Mouse (Mus musculus): ENCODE measurements around the gene Cisd2. TPM values are rescaled to one million over a fixed set of nuclear protein-coding genes. Genes with fewer than 3 reads are reported as not detected.
A peak's percentile ranks its signal among the peaks of the same experiment; 100 is the strongest.

The Cisd2 gene
- 10 to 100 TPM; 29.1 to 33.4 (median 31.5) TPM for total RNA-seq (2022)

- no peak for DNase-seq (ENCODE audit: low spot score in 2 of 2)
Observed at GRCm38 (mm10) chr3:135423608-135424212, at the start of gene Cisd2. Gene Cisd2, minus strand, starts transcription at chr3:135423925.

- no peak for DNase-seq (ENCODE audit: low spot score in 2 of 2)
Observed at GRCm38 (mm10) chr3:135470823-135471222, 47.1 kb upstream of the Cisd2 start.

- peak; percentile 32 to 35 for DNase-seq (ENCODE audit: low spot score in 2 of 2)
Observed at GRCm38 (mm10) chr3:135469974-135470373, 46.2 kb upstream of the Cisd2 start.

DNA sequence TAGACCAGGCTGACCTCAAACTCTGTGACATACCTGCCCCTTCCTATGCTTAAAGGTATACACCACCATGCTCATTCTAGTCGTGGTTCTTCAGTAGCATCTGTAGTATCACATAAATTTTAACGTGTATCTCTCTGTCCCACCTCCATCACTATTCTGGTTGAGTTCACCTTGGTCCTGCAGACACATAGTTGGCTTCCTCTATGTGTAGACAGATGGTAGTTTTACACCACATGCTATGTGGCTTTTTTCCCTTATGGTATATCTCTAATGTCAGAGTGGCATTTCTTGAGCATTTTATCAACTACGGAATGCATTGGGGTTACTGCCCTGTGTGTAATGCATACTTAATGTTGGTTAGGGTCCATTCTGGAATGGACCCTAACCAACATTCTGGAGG lies 45.4 kb upstream of the Cisd2 start:
- DNase-seq (ENCODE audit: low spot score in 2 of 2): no peak

- DNase-seq (ENCODE audit: low spot score in 2 of 2): no peak
Observed at GRCm38 (mm10) chr3:135468402-135468801, 44.7 kb upstream of the Cisd2 start.

DNA sequence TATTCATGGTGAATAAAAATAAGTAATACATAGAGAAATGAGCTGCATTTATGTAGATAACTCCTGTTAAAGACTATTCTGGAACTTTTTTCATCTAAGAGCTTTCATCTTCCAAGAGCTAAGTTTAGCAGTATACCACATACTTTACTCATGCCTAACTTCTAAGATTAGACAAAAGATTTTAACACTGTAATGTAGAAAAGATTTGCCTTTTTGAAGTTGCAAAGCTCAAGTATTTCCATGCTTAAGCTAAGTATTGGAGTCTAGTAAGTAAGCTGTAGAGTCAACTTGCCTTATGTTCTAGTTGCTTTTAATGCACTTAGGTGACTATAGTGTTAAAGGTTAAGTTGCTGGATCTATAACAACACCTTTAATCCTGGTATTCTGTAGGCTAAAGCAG lies 35.3 kb upstream of the Cisd2 start:
- no peak for DNase-seq (ENCODE audit: low spot score in 2 of 2)

DNA sequence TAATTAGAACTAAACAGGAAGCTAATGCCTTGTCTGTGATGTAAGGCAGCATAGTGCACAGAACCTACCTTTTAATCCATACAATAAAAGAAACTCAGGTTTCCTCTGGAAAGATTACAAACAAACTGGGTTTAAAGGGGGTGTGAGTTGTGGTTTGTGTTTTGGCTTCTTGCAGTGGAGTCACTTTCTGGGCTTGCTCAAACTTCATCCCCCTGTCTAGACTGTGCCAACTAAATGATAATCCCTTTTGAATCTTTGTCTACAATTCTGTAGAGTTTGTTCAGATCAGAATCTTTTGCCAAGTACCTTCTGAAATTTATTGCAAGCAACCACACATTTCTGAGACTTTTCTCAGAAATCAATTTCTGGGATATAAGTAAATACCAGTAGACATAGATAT lies 21.2 kb upstream of the Cisd2 start:
- DNase-seq (ENCODE audit: low spot score in 2 of 2): no peak

DNA sequence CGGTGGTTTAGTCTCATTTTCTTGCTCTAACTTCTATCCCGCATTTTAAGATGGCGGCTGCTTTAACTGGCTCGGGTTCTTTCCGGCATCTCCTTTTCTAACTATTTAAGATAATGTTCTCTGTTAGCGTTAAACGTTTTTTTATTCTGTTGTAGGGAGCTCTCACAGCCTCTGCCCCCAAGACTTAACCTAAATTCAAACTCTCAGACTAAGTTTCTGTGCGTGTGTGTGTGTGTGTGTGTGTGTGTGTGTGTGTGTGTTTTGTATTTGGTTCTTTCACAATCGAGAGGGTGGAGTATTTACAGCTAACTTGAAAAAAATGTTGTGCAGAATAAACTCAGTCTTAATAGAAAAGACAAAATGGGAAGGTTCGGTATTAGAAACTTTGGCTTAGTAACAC lies 16.9 kb upstream of the Cisd2 start:
- DNase-seq (ENCODE audit: low spot score in 2 of 2): no peak

GRCm38 (mm10) chr3:135440221-135440620 lies 16.5 kb upstream of the Cisd2 start:
- no peak for DNase-seq (ENCODE audit: low spot score in 2 of 2)

- no peak for DNase-seq (ENCODE audit: low spot score in 2 of 2)
Observed at GRCm38 (mm10) chr3:135439651-135440050, 15.9 kb upstream of the Cisd2 start.

DNA sequence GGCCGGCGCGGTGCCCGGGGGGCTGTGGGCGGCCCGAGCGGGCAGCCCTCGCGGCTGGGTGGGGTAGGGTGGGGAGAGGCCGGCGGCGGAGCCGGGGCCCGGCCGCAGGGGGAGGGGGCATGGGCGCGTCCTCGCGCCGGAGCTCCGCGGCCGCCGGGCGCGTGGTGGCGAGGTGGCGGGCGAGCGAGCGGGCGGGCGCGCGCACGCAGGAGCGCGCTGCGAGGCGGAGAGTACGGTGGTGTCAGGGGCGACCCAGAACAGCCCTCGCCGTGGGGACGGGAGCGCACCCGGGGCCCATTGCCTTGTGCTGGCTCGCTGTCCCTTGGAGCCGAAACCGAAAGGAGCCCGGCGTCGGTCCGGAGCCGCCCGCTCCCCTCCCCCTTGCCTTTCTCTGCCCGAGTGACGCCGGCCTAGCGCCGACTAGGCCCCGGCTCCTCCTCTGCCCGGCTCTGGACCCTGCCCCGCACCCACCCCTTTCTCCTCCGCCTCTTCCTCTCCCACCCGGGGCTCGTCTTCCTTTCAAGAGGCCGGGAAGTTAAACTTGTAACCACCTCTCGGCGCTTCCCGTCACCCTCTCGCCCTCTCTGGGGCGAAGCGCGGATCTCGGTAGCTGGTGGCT lies 15.3 kb upstream of the Cisd2 start:
- DNase-seq (ENCODE audit: low spot score in 2 of 2): peak; percentile 64 to 74

GRCm38 (mm10) chr3:135438531-135438912 lies 14.8 kb upstream of the Cisd2 start:
- DNase-seq (ENCODE audit: low spot score in 2 of 2): peak; percentile 90 to 93

GRCm38 (mm10) chr3:135437758-135438495 lies 14.2 kb upstream of the Cisd2 start, which contains the start of gene Ube2d3:
Gene Ube2d3, plus strand, starts transcription at chr3:135438149.
- DNase-seq (ENCODE audit: low spot score in 2 of 2): peak; percentile 98 to 99

DNA sequence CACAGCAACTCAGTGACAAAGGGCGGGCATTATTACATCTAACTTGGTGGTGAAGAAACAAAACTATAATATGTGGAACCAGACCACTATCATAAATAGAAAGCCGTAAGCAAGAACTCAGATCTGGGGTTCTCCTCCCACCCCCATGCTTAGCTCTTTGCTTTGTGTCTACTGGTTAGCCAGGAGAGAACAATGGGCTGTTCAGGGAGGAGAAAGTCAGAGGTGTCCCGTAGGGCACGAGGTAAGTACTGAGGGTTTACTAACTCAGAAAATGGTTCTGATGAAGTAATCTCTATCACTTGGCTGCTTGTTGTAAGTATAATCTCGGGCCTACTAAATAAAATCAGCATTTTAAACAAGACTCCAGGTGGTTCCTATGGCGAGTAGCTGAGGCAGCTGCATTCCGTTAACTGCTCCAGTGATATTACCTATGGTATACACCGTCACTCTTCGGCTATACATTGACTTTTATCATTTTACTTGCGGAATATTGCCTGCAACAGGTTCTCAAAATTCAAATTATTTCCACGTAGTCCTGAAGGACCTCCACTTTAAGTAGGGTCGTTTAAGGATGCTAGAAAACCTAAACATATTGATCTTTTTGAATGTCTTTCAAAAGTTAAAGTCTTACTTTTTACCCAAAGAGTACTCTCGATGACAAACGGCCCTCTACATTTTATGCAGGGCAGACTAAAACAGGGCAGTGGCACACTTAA lies 13.3 kb upstream of the Cisd2 start:
- DNase-seq (ENCODE audit: low spot score in 2 of 2): no peak

GRCm38 (mm10) chr3:135422856-135423607 lies 693 bp downstream of the Cisd2 start:
- DNase-seq (ENCODE audit: low spot score in 2 of 2): peak; percentile 73 to 78

DNA sequence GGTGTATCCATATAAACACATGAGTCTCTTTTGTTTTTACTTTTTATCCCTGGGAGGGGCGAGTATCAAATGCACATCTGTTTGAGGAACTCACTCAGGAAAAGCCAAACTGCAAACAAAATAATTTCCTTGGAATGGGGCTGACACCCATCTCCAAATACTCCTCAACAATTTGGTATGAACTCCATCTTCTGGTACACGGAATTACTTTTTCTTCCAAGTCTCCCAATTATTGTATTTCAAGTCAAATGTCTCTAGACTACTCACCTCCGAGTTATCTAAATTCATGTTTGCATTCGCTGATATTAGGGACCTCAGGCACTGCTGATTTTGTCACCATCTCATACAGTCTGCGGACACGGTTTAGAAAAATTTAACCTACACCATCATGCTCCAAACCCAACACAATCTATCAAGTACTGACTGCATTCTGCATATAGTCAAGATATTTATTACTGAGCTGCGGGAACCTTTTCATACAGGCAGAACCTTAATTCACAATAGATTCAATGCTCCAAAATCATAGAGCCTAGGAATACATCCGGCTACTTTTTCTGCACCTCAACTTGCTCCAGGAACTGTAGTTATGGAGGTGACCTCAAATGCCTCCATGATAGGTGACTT lies 1.4 kb downstream of the Cisd2 start:
- no peak for DNase-seq (ENCODE audit: low spot score in 2 of 2)

DNA sequence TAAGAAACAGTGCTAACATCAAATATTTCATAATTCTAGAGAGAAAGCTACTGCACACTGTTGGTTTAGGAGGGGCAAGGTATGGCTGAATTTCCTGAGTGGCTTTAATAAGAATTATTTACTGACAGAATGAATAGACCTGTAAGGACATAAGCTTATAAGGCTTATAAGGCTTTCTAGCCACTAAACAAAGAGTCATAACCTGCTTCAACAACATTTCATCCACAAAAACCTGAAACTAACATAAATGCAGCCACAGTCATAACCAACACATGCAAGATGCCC lies 2.5 kb downstream of the Cisd2 start:
- DNase-seq (ENCODE audit: low spot score in 2 of 2): no peak

DNA sequence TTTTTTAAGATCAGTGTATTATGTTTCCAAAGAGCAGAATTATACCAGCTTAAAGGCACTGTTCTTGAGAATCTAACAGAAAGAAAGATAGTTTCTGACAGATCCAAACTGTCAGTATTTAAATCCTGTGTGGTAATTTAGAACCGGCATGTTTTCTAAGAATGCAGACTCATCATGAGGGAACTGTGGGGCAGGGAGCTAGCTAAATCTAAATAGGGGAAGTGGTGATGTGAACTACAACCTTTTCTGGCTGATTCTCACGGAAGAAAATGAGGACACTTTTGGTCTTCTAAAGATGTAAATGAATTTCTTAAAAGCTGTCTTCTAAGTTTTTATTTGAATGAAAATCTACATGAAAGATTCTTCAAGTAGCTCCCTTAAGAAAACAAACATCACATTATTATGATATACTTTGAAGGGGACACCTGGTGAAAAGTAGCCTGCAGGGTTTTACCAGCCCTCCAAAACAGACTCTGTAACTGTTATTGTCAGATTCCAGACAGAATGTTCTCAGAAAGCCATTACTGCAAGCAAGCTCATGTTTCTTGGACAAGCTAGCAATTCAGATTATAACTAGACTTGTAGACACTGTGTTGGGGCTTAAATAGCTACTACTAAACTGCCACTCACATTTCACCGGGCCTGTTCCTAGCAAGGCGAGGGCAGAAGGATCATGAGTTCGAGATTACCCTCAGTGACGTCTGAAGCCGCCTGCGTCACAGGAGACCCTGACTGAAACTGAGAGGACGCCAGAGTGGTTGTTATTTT lies 3.0 kb downstream of the Cisd2 start:
- no peak for DNase-seq (ENCODE audit: low spot score in 2 of 2)

DNA sequence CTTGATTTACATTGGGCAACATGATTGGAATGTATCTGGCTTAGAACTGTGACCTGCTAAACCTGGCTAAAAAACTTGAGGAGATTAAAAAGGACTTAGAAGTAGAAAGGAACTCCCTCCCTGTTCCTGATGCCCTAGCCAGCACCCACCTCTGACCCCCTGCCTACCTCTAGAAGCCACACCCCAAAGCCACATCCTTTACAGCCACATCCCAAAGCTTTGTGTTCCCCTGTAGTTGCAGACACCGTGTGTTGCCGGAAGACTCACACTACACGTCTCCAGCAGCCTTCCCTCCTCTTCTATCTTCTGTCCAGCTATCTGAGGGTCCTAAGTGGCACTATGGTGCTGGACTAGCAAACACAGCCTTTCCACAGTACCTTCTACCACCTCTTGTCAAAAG lies 5.9 kb downstream of the Cisd2 start:
- no peak for DNase-seq (ENCODE audit: low spot score in 2 of 2)

- DNase-seq (ENCODE audit: low spot score in 2 of 2): no peak
Observed at GRCm38 (mm10) chr3:135417245-135417644, 6.5 kb downstream of the Cisd2 start.

Data from gastrocnemius, adult 8-10 months (tissue).